Mouse (Mus musculus) ovary, adult 10 weeks (tissue): Measurements from ENCODE around the gene Dctd. TPM values are rescaled to one million over a fixed set of nuclear protein-coding genes. Genes with fewer than 3 reads are reported as not detected.

Experiments used
- polyA plus RNA-seq: library from polyadenylated mRNA; stranded (reverse); fragments of 350-450 nt; fragmentation: Illumina TruSeq; extraction: RNeasy Lipid Tissue Mini Kit (QIAGEN cat#74804); gene quantifications from one replicate; pipeline ENCODE4 v1.2.3, GENCODE M21; 2014

Dctd gene
- 5.6 TPM for polyA plus RNA-seq

GRCm38 (mm10) chr8:48098792-48099191, at the start of gene Dctd:
Gene Dctd, plus strand, starts transcription at chr8:48099092.

Other genes with a start within 250 kb of the Dctd start
- 37.0 TPM for gene Wwc2, start 108.2 kb upstream of the Dctd start, polyA plus RNA-seq